Mouse (Mus musculus) right cerebral cortex, adult 2 months (tissue): ENCODE results near the gene Zfp646.

Experiments
- DNase-seq, 2 experiments: peaks; one replicate each; pipeline ENCODE4 v3.0.0; 2021 to 2022; ENCODE audit warnings: low spot score in 2 of 2

The Zfp646 gene

GRCm38 (mm10) chr7:127919290-127919689 is 43.3 kb downstream of the Zfp646 start:
- no peak for DNase-seq

GRCm38 (mm10) chr7:127921516-127921915 is 45.5 kb downstream of the Zfp646 start:
- DNase-seq, result no peak

- no peak for DNase-seq
Measured at GRCm38 (mm10) chr7:127922451-127923275, 46.6 kb downstream of the Zfp646 start.

- DNase-seq, result no peak
Measured at GRCm38 (mm10) chr7:127923714-127924113, 47.7 kb downstream of the Zfp646 start.

GRCm38 (mm10) chr7:127925252-127925651 is 49.2 kb downstream of the Zfp646 start:
- DNase-seq, result no peak

GRCm38 (mm10) chr7:127926066-127926465 is 50.0 kb downstream of the Zfp646 start:
- DNase-seq, result no peak

- no peak for DNase-seq
Measured at GRCm38 (mm10) chr7:127926846-127927245, 50.8 kb downstream of the Zfp646 start.

GRCm38 (mm10) chr7:127927726-127928125 is 51.7 kb downstream of the Zfp646 start:
- DNase-seq, result no peak

GRCm38 (mm10) chr7:127928596-127928995 is 52.6 kb downstream of the Zfp646 start:
- DNase-seq, result no peak

- no peak for DNase-seq
Measured at GRCm38 (mm10) chr7:127929923-127930322, 53.9 kb downstream of the Zfp646 start, which contains the start of gene Prss8. Prss8 (minus strand) TSS chr7:127930104.

- DNase-seq, result no peak
Measured at GRCm38 (mm10) chr7:127930636-127931035, 54.6 kb downstream of the Zfp646 start.

- no peak for DNase-seq
Measured at GRCm38 (mm10) chr7:127931351-127932135, 55.5 kb downstream of the Zfp646 start.

GRCm38 (mm10) chr7:127932273-127933031 is 56.4 kb downstream of the Zfp646 start:
- no peak for DNase-seq

- DNase-seq, result no peak
Measured at GRCm38 (mm10) chr7:127934075-127934474, 58.1 kb downstream of the Zfp646 start.

GRCm38 (mm10) chr7:127935028-127935722 is 59.2 kb downstream of the Zfp646 start:
- peak; percentile 94 to 95 for DNase-seq
